Mouse (Mus musculus) CH12.LX (cell line): ENCODE results near the gene Dnaaf5. TPM values are rescaled to one million over a fixed set of nuclear protein-coding genes. Genes with fewer than 3 reads are reported as not detected.

Experiments used
- DNase-seq: peaks from one replicate; pipeline ENCODE4 v3.0.0-alpha.2; 2013; ENCODE audit errors: extremely low read depth
- H3K27ac ChIP-seq: 2 replicates; pipeline ENCODE4 v1.5.1; 2012; ENCODE audit warnings: low read depth, mild to moderate bottlenecking, control low read depth, moderate library complexity; ENCODE audit not compliant: insufficient read depth
- H3K27me3 ChIP-seq: replicated peaks from 2 replicates; pipeline ENCODE3; 2012; ENCODE audit warnings: inconsistent platforms
- H3K36me3 ChIP-seq, 2 experiments: replicated peaks in 1 of 2; 2 replicates each; pipeline versions ENCODE3 to v1.6.1; 2012; ENCODE audit warnings: inconsistent platforms in 1 of 2, low read length in 1 of 2, mild to moderate bottlenecking in 1 of 2, mixed read lengths in 1 of 2, moderate library complexity in 1 of 2; ENCODE audit not compliant: control insufficient read depth in 1 of 2, insufficient read depth in 1 of 2
- H3K4me1 ChIP-seq, 2 experiments: 2 replicates each; pipeline ENCODE4 v1.6.1; 2012; ENCODE audit warnings: inconsistent platforms in 1 of 2, moderate library complexity in 1 of 2; ENCODE audit not compliant: insufficient read depth in 2 of 2, control insufficient read depth in 1 of 2
- H3K4me2 ChIP-seq: 2 replicates; pipeline ENCODE4 v1.6.1; 2012; ENCODE audit warnings: low read depth, mild to moderate bottlenecking, control low read depth; ENCODE audit not compliant: poor library complexity, insufficient read depth, severe bottlenecking
- H3K4me3 ChIP-seq, 3 experiments: fragments of 150-350 bp in 1 of 3; sonication (generic) in 1 of 3; replicated peaks in 1 of 3; 2 replicates each; pipeline versions ENCODE3 to v1.5.1; 2011 to 2012; ENCODE audit warnings: low read depth in 2 of 3, low read length in 2 of 3, mild to moderate bottlenecking in 2 of 3, moderate library complexity in 2 of 3, control low read depth in 1 of 3, improper control_type of control experiment in 1 of 3, inconsistent platforms in 1 of 3, mixed read lengths in 1 of 3; ENCODE audit not compliant: poor library complexity in 1 of 3
- H3K79me2 ChIP-seq: replicated peaks from 2 replicates; pipeline ENCODE4 v1.6.1; 2012; ENCODE audit warnings: mild to moderate bottlenecking, moderate library complexity; ENCODE audit not compliant: control insufficient read depth, poor library complexity, insufficient read depth, severe bottlenecking; ENCODE audit errors: extremely low read depth
- H3K9ac ChIP-seq: 2 replicates; pipeline ENCODE4 v1.6.1; 2012; ENCODE audit warnings: low read depth, mild to moderate bottlenecking, control low read depth, moderate library complexity; ENCODE audit not compliant: insufficient read depth
- H3K9me3 ChIP-seq: replicated peaks from 2 replicates; pipeline ENCODE3; 2012; ENCODE audit warnings: low read length, inconsistent platforms, mixed read lengths
- CHD2 ChIP-seq: IDR thresholded peaks from 2 replicates; pipeline ENCODE4 v1.6.1; 2011; ENCODE audit warnings: low read length, improper control_type of control experiment
- EP300 ChIP-seq: IDR thresholded peaks from 2 replicates; pipeline ENCODE4 v1.6.1; 2011; ENCODE audit warnings: low read length, improper control_type of control experiment
- HCFC1 ChIP-seq: IDR thresholded peaks from 2 replicates; pipeline ENCODE4 v1.6.1; 2012; ENCODE audit warnings: low read depth, mild to moderate bottlenecking, inconsistent platforms, low read length, improper control_type of control experiment
- IRF4 ChIP-seq: IDR thresholded peaks from 2 replicates; pipeline ENCODE4 v1.6.1; 2014; ENCODE audit warnings: low read depth, mild to moderate bottlenecking, inconsistent platforms, low read length, improper control_type of control experiment
- JUND ChIP-seq: conservative IDR thresholded peaks from 2 replicates; pipeline ENCODE4 v1.6.1; 2011; ENCODE audit warnings: low read depth, low read length, improper control_type of control experiment
- MAX ChIP-seq: IDR thresholded peaks from 2 replicates; pipeline ENCODE4 v1.6.1; 2011; ENCODE audit warnings: low read length, improper control_type of control experiment
- MXI1 ChIP-seq: IDR thresholded peaks from 2 replicates; pipeline ENCODE4 v1.6.1; 2011; ENCODE audit warnings: mild to moderate bottlenecking, low read depth, low read length, improper control_type of control experiment
- MYC ChIP-seq: IDR thresholded peaks from 2 replicates; pipeline ENCODE4 v1.6.1; 2011; ENCODE audit warnings: low read depth, mild to moderate bottlenecking, improper control_type of control experiment, low read length
- NELFE ChIP-seq: IDR thresholded peaks from 2 replicates; pipeline ENCODE4 v1.6.1; 2011; ENCODE audit warnings: low read depth, low read length, improper control_type of control experiment
- NRF1 ChIP-seq: IDR thresholded peaks from 2 replicates; pipeline ENCODE4 v1.6.1; 2014; ENCODE audit warnings: low read depth, mild to moderate bottlenecking, inconsistent platforms, low read length, improper control_type of control experiment, moderate library complexity
- USF1 ChIP-seq: IDR thresholded peaks from 2 replicates; pipeline ENCODE4 v1.6.1; 2014; ENCODE audit warnings: low read depth, mild to moderate bottlenecking, inconsistent platforms, low read length, improper control_type of control experiment
- ZC3H11A ChIP-seq: IDR thresholded peaks from 2 replicates; pipeline ENCODE4 v1.6.1; 2012; ENCODE audit warnings: low read depth, mild to moderate bottlenecking, inconsistent platforms, low read length, improper control_type of control experiment
- ZNF384 ChIP-seq: IDR thresholded peaks from 2 replicates; pipeline ENCODE4 v1.6.1; 2012; ENCODE audit warnings: low read depth, low read length, improper control_type of control experiment, inconsistent platforms
- dilution Hi-C: fragments of 300-500 bp; cut with MboI; formaldehyde crosslinking; loops from 2 replicates; pipeline ENCODE4 v1.14.3; 2020; ENCODE audit warnings: low sequenced_read_pairs; ENCODE audit not compliant: extremely low pct_unique_long_range_greater_than_20kb, extremely low pct_ligation_motif_present
- in situ Hi-C: fragments of 300-500 bp; cut with MboI; formaldehyde crosslinking; loops from 3 replicates; pipeline ENCODE4 v1.14.3; 2019; ENCODE audit warnings: low sequenced_read_pairs, low pct_ligation_motif_present, low pct_unique_long_range_greater_than_20kb, mixed read lengths
- polyA plus RNA-seq: library from polyadenylated mRNA; unstranded; fragments of >175 nt; gene quantifications from 2 replicates; pipeline ENCODE4 v1.2.1, GENCODE M21; 2012; ENCODE audit warnings: low read depth; ENCODE audit not compliant: insufficient read length
- total RNA-seq, 2 experiments: library from RNA; depleted of rRNA; stranded (reverse); fragments of 300-350 nt in 1 of 2; fragments of >200 nt in 1 of 2; gene quantifications; 2 replicates each; pipeline ENCODE4 v1.2.3; 2012 to 2014

Dnaaf5 gene
- total and polyA plus RNA-seq, 3 experiments = 17.9 to 25.2 (median 21.7) TPM

DNA sequence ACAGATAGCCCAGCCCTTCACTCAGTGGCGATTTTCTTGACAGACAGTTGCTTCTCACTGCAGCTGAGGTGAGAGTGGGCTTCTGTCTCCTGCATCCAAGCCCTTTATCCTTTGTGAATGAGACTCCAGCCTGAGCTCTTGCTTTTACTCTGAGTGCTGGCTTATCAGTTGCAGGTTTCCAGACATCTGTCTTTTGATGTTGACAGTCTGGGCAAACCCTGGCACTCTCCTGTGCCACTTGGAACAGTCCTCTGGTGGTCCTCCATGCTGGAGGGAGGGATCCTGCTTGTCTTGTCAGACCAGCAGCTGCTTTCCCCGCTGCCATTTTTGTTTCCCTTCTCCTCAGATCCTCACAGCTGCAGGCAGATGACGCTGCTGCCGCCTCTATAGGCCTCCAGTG is 21.9 kb downstream of the Dnaaf5 start:
- in situ Hi-C loops = loop anchor here (10.0 kb wide), 1 partner anchor 97 kb away; no protein-coding TSS in a partner anchor
- Histone ChIP-seq H3K4me2 (no peak overlapping the region), H3K79me2 (no peaks in the 10 kb centered on the region), H3K9me3 (peaks cover 2% of the 10 kb centered on the region), H3K9ac (no peak overlapping the region), H3K4me1 (peaks cover 0 to 21% of the 10 kb centered on the region in 2 experiments; a peak in 2 of 4 replicates), H3K4me3 (no peak overlapping the region), H3K27ac (no peak overlapping the region), H3K36me3 (peaks cover 55 to 87% of the 10 kb centered on the region in 2 experiments), H3K27me3 (no peaks in the 10 kb centered on the region)
- TF ChIP-seq JUND (no peak), IRF4 (no peak)
- no peak for DNase-seq
- dilution Hi-C loops = no loop called here

DNA sequence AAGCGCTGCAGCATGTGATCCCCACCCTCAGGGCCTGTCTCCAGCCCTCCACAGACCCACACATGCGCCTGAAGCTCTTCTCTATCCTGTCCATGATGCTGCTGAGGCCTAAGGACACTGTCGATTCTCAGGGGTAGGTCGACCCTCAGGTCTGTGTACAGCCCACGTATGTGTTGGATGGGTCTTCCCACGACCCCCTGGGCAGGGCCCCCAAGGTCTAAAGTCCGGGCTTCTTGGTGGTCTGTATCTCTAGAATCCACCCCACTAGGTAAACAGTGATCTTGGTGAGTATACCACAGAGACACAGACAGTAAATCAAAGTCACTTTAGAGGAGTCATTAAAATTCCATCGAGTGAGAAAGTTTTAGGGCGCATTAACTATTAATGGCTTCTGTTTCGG is 24.1 kb downstream of the Dnaaf5 start:
- Histone ChIP-seq H3K9me3 (no peaks in the 10 kb centered on the region), H3K79me2 (no peaks in the 10 kb centered on the region), H3K4me1 (peaks cover 0 to 7% of the 10 kb centered on the region in 2 experiments; a peak in 2 of 4 replicates), H3K27me3 (no peaks in the 10 kb centered on the region), H3K4me3 (no peak overlapping the region), H3K36me3 (peaks cover 60 to 89% of the 10 kb centered on the region in 2 experiments), H3K9ac (no peak overlapping the region), H3K4me2 (no peak overlapping the region), H3K27ac (no peak overlapping the region)
- no peak for DNase-seq
- TF ChIP-seq JUND = no peak
- TF ChIP-seq HCFC1 = no peak
- TF ChIP-seq ZNF384 = no peak
- TF ChIP-seq CHD2 = no peak
- TF ChIP-seq MYC = no peak
- no peak for TF ChIP-seq ZC3H11A
- TF ChIP-seq NRF1 = no peak
- no peak for TF ChIP-seq NELFE
- no peak for TF ChIP-seq EP300
- no peak for TF ChIP-seq MAX
- TF ChIP-seq USF1 = no peak
- no peak for TF ChIP-seq MXI1
- in situ Hi-C loops = loop anchor here (10.0 kb wide), 1 partner anchor 99 kb away; no protein-coding TSS in a partner anchor
- dilution Hi-C loops = no loop called here
